Mouse (Mus musculus) liver, adult 2 months (tissue): ENCODE measurements around the gene Gcnt1. TPM values are rescaled to one million over a fixed set of nuclear protein-coding genes. Genes with fewer than 3 reads are reported as not detected.

Experiments
- DNase-seq: peaks from one replicate; pipeline ENCODE4 v3.0.0-alpha.2; 2011; ENCODE audit warnings: low read depth, low spot score; ENCODE audit errors: extremely low read depth
- H3K27ac ChIP-seq: fragments of 200-500 bp; replicated peaks from 2 replicates; pipeline ENCODE4 v1.5.1; 2012; ENCODE audit warnings: low read depth, mild to moderate bottlenecking, control low read depth, inconsistent platforms, low read length; ENCODE audit not compliant: insufficient read depth
- H3K27me3 ChIP-seq: fragments of 200-500 bp; 2 replicates; pipeline ENCODE4 v1.6.1; 2012; ENCODE audit warnings: mild to moderate bottlenecking, moderate library complexity, low read length, inconsistent platforms; ENCODE audit not compliant: control insufficient read depth, insufficient read depth
- H3K36me3 ChIP-seq: fragments of 200-500 bp; 2 replicates; pipeline ENCODE4 v1.6.1; 2012; ENCODE audit warnings: low read length, inconsistent platforms; ENCODE audit not compliant: control insufficient read depth, insufficient read depth
- H3K4me1 ChIP-seq: fragments of 200-500 bp; 2 replicates; pipeline ENCODE4 v1.6.1; 2011; ENCODE audit warnings: low read length; ENCODE audit not compliant: control insufficient read depth, insufficient read depth
- H3K4me3 ChIP-seq: fragments of 200-500 bp; 2 replicates; pipeline ENCODE4 v1.5.1; 2011; ENCODE audit warnings: low read depth, mild to moderate bottlenecking, control low read depth, low read length, moderate library complexity; ENCODE audit not compliant: insufficient read depth
- H3K79me2 ChIP-seq: fragments of 200-500 bp; 2 replicates; pipeline ENCODE4 v1.6.1; 2012; ENCODE audit warnings: inconsistent platforms, mild to moderate bottlenecking, low read length, moderate library complexity; ENCODE audit not compliant: control insufficient read depth, insufficient read depth
- H3K9ac ChIP-seq: fragments of 200-500 bp; 2 replicates; pipeline ENCODE4 v1.6.1; 2012; ENCODE audit warnings: low read depth, mild to moderate bottlenecking, control low read depth, inconsistent platforms, low read length
- CTCF ChIP-seq: fragments of 200-500 bp; IDR thresholded peaks from 2 replicates; pipeline ENCODE4 v1.5.1; 2011; ENCODE audit warnings: low read depth, low read length, control low read depth
- POLR2A ChIP-seq: fragments of 200-500 bp; IDR thresholded peaks from 2 replicates; pipeline ENCODE4 v1.6.1; 2011; ENCODE audit warnings: low read length, control low read depth; ENCODE audit not compliant: insufficient read depth; ENCODE audit errors: extremely low read depth
- WGBS: fragments of 180-500 bp; shearing (Covaris S2); methylation state at CpG from one replicate; pipeline ENCODE4 v1.1.7; 2018; 5-methylcytosine and 5-hydroxymethylcytosine counted together
- polyA plus RNA-seq: library from polyadenylated mRNA; depleted of rRNA; stranded (reverse); fragments of >200 nt; gene quantifications from 2 replicates; pipeline ENCODE4 v1.2.3, GENCODE M21; 2012
- total RNA-seq: library from RNA; depleted of rRNA; stranded (reverse); fragments of >200 nt; gene quantifications from 2 replicates; pipeline ENCODE4 v1.2.3, GENCODE M21; 2014

The Gcnt1 gene
- total and polyA plus RNA-seq, 2 experiments: 0.17 to 0.55 TPM

DNA sequence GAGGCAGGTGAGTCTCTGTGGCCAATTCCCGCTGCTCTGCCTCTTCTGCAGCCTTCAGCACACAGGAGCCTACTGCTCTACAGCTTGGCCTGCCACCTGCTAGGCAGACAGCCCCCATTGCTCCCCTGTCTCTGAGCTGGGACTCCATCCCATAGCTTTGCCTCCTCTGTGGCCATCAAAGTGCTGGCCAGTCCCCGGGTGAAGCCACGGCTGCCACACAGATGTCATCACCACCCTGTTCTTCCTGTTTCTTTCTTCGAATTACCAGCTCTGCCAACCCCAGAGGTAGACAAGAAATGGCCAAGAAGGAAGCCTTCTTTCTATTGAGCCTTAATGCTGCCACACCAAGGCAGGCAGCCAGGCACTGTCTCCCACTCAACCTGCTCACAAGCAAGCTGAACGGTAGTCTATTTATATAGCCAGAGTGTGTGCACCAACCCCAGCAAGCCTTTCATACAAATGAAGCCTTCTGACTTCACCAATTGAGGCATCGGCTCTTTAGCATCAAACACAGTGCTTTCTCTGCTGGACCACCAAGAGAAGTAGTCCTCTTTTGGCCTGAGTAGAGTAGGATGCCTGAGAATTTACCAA lies 10.3 kb upstream of the Gcnt1 start:
- no peak overlapping the region for H3K27ac ChIP-seq
- 82% methylated on average over 6 of the region's 6 CpGs for WGBS
- H3K27me3 ChIP-seq: no peaks in the 10 kb centered on the region
- no peak overlapping the region for H3K4me3 ChIP-seq
- no peak for TF ChIP-seq CTCF
- TF ChIP-seq POLR2A: no peak
- H3K79me2 ChIP-seq: no peaks in the 10 kb centered on the region
- no peak overlapping the region for H3K9ac ChIP-seq
- no peak for DNase-seq
- H3K36me3 ChIP-seq: no peaks in the 10 kb centered on the region
- H3K4me1 ChIP-seq: no peaks in the 10 kb centered on the region

DNA sequence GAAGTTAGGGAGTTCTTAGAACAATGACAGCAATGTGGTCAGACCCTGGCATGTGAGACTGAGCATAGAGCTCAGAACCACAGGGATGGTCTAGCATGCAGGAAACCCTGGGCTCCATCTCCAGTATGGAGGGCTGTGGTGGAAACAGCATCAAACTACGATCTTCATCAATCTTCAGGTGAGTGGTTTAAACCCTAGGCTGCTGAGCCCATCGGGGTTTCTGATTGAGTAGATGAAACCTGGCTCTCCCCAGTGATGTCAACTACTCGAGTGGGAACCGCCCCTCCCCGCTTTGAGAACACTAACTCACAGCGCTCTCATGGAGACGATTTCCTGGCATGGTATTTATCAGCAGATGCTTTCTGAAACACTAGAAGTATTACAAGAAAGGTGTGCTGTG lies 7.9 kb upstream of the Gcnt1 start:
- TF ChIP-seq CTCF (no peak), POLR2A (no peak)

DNA sequence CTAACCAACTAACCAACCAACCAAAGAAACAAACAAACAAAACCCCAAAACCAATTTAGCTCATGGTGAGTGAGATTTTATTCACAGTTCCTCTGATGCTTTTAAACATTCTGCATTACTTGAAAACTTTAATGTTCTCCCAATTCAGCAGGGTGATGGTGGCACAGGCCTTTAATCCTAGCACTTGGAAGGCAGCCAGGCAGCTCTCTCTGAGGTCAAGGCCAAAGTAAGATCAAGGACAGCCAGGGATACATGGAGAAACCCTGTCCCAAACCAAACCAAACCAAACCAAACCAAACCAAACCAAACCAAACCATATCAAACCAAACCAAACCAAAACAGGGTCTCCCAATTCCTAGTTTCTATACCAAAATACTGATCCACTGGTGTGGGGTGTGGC lies 6.2 kb upstream of the Gcnt1 start:
- DNase-seq: no peak
- no peak for TF ChIP-seq CTCF
- TF ChIP-seq POLR2A: no peak
- H3K27me3 ChIP-seq: no peaks in the 10 kb centered on the region
- H3K4me1 ChIP-seq: no peaks in the 10 kb centered on the region
- no peak overlapping the region for H3K27ac ChIP-seq
- no peaks in the 10 kb centered on the region for H3K79me2 ChIP-seq
- no peak overlapping the region for H3K9ac ChIP-seq
- H3K36me3 ChIP-seq: no peaks in the 10 kb centered on the region
- H3K4me3 ChIP-seq: no peak overlapping the region

More for the DNA sequence above, 7.9 kb upstream of the Gcnt1 start:
- no peaks in the 10 kb centered on the region for H3K79me2 ChIP-seq
- no peaks in the 10 kb centered on the region for H3K4me1 ChIP-seq
- H3K27ac ChIP-seq: no peak overlapping the region
- no peaks in the 10 kb centered on the region for H3K36me3 ChIP-seq
- no peak overlapping the region for H3K9ac ChIP-seq
- no peak overlapping the region for H3K4me3 ChIP-seq
- no peak for DNase-seq
- whole genome bisulfite sequencing: 68% methylated on average over 7 of the region's 7 CpGs
- H3K27me3 ChIP-seq: no peaks in the 10 kb centered on the region

DNA sequence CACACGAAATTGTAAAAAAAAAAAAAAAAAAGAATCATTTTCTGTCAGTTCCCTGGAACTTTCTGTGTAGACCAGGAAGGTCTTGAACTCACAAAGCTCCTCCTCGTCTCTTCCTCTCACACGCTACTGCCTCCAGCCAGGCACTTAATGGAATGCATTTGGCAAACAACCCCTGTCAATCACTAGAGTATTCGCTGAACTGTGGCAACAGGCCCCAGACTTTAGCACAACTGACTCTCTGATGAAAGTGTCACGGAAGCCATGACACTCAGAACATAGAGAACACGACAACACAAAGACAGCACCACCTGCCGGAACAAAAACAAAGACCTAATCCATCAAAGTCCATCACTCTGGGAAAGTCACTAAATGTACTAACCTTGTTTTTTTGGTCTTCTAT lies 3.1 kb downstream of the Gcnt1 start:
- H3K36me3 ChIP-seq: no peaks in the 10 kb centered on the region
- no peaks in the 10 kb centered on the region for H3K79me2 ChIP-seq
- TF ChIP-seq CTCF (no peak), POLR2A (no peak)
- WGBS: 52% methylated on average over 7 of the region's 7 CpGs
- no peaks in the 10 kb centered on the region for H3K4me1 ChIP-seq
- DNase-seq: no peak
- H3K27me3 ChIP-seq: no peaks in the 10 kb centered on the region
- H3K9ac ChIP-seq: no peak overlapping the region
- H3K27ac ChIP-seq: no peak overlapping the region
- no peak overlapping the region for H3K4me3 ChIP-seq

DNA sequence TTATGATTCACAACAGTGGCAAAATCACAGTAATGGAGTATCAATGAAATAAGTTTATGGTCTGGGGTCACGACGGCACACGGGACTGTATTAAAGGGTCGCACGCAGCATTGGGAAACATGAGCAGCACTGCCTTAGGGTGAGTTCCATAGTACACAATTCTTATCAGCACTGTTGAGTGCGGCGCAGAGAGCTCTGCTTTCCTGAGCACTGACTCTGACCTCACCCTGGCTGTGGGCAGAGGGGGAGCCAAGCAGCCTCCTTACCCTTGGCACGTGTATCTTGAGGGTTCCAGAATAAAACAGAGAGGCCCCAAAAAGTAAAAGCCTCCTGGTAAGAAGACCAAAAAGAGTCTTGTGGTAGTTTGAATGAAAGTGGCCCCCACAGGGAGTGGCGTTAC lies 4.1 kb downstream of the Gcnt1 start:
- Histone ChIP-seq H3K27me3 (no peaks in the 10 kb centered on the region), H3K36me3 (no peaks in the 10 kb centered on the region), H3K27ac (no peak overlapping the region), H3K4me1 (no peaks in the 10 kb centered on the region), H3K4me3 (no peak overlapping the region), H3K9ac (no peak overlapping the region), H3K79me2 (no peaks in the 10 kb centered on the region)
- 75% methylated on average over 9 of the region's 9 CpGs for WGBS
- no peak for DNase-seq
- TF ChIP-seq CTCF (no peak), POLR2A (no peak)

DNA sequence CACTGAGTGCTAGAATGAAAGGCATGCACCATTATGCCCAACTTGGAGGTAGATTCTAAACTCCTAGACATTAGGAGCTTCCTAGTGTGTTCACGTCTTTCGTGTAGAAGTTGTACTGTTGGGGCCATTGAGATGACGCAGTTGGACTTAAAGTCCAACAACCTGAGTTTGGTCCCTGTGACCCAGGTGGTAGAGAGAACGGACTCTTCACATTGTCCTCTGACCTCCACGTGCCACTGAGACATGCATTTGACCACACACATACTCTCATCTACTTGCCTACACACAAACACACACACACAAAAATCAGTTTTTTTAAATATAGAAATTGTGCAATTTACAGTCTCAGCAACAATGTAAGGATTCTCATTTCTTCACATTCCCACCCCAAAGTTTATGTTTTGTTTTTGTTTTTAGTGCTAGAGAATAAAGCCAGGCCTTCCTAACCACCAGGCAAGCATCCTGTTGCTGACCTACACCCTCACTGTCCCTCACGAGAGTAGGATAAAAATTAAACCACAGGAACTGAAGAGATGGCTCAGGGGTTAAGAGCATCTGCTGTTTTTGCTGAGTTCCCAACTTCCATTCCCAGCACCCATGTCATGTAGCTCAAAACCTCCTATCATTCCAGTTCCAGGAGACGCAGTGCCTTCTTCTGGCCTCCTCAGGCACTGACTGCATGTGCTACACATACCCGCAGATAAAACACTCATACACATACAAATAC lies 6.1 kb downstream of the Gcnt1 start:
- no peak for DNase-seq
- TF ChIP-seq POLR2A (no peak), CTCF (no peak)
- no peaks in the 10 kb centered on the region for H3K79me2 ChIP-seq
- H3K4me1 ChIP-seq: no peaks in the 10 kb centered on the region
- no peaks in the 10 kb centered on the region for H3K36me3 ChIP-seq
- no peaks in the 10 kb centered on the region for H3K27me3 ChIP-seq
- WGBS: 93% methylated on average over 8 of the region's 8 CpGs
- H3K27ac ChIP-seq: no peak overlapping the region
- no peak overlapping the region for H3K4me3 ChIP-seq
- H3K9ac ChIP-seq: no peak overlapping the region
